Mouse (Mus musculus): ENCODE results near the gene Icam2.
"Not testable (repeated sequence)": the region's sequence is repeated elsewhere in the genome, so short reads cannot be mapped to it uniquely, and the experiment has no call there.

Icam2 gene

GRCm38 (mm10) chr11:106387791-106388216 lies at the start of gene Icam2:
Icam2 (minus strand) TSS chr11:106388075.
- DNase-seq (ENCODE audit: low spot score) = no peak

GRCm38 (mm10) chr11:106437543-106437942 lies 49.7 kb upstream of the Icam2 start:
- no peak for DNase-seq (ENCODE audit: low spot score)

- no peak for DNase-seq (ENCODE audit: low spot score)
Observed at GRCm38 (mm10) chr11:106437039-106437438, 49.2 kb upstream of the Icam2 start.

GRCm38 (mm10) chr11:106430392-106430791 lies 42.5 kb upstream of the Icam2 start:
- DNase-seq (ENCODE audit: low spot score) = no peak

- no peak for DNase-seq (ENCODE audit: low spot score)
Observed at GRCm38 (mm10) chr11:106429689-106430088, 41.8 kb upstream of the Icam2 start.

GRCm38 (mm10) chr11:106428556-106428955 lies 40.7 kb upstream of the Icam2 start:
- DNase-seq (ENCODE audit: low spot score) = no peak

GRCm38 (mm10) chr11:106428106-106428505 lies 40.2 kb upstream of the Icam2 start:
- DNase-seq (ENCODE audit: low spot score) = no peak

GRCm38 (mm10) chr11:106426447-106426846 lies 38.6 kb upstream of the Icam2 start:
- DNase-seq (ENCODE audit: low spot score) = no peak

GRCm38 (mm10) chr11:106425201-106425600 lies 37.3 kb upstream of the Icam2 start:
- no peak for DNase-seq (ENCODE audit: low spot score)

- DNase-seq (ENCODE audit: low spot score) = no peak
Observed at GRCm38 (mm10) chr11:106419262-106420102, 31.6 kb upstream of the Icam2 start.

GRCm38 (mm10) chr11:106418622-106419196 lies 30.8 kb upstream of the Icam2 start:
- DNase-seq (ENCODE audit: low spot score) = peak; percentile 84

- DNase-seq (ENCODE audit: low spot score) = no peak
Observed at GRCm38 (mm10) chr11:106417860-106418259, 30.0 kb upstream of the Icam2 start.

GRCm38 (mm10) chr11:106416331-106416730 lies 28.5 kb upstream of the Icam2 start:
- no peak for DNase-seq (ENCODE audit: low spot score)

- no peak for DNase-seq (ENCODE audit: low spot score)
Observed at GRCm38 (mm10) chr11:106412641-106413360, 24.9 kb upstream of the Icam2 start.

- no peak for DNase-seq (ENCODE audit: low spot score)
Observed at GRCm38 (mm10) chr11:106411157-106411556, 23.3 kb upstream of the Icam2 start.

GRCm38 (mm10) chr11:106410507-106410906 lies 22.6 kb upstream of the Icam2 start:
- DNase-seq (ENCODE audit: low spot score) = no peak

GRCm38 (mm10) chr11:106410011-106410410 lies 22.1 kb upstream of the Icam2 start:
- no peak for DNase-seq (ENCODE audit: low spot score)

- DNase-seq (ENCODE audit: low spot score) = no peak
Observed at GRCm38 (mm10) chr11:106398481-106398880, 10.6 kb upstream of the Icam2 start.

- DNase-seq (ENCODE audit: low spot score) = no peak
Observed at GRCm38 (mm10) chr11:106397656-106398055, 9.8 kb upstream of the Icam2 start.

GRCm38 (mm10) chr11:106394055-106394454 lies 6.2 kb upstream of the Icam2 start:
- not testable (repeated sequence) for DNase-seq (ENCODE audit: low spot score)

- DNase-seq (ENCODE audit: low spot score) = no peak
Observed at GRCm38 (mm10) chr11:106393331-106393616, 5.4 kb upstream of the Icam2 start.

- DNase-seq (ENCODE audit: low spot score) = no peak
Observed at GRCm38 (mm10) chr11:106392597-106393330, 4.9 kb upstream of the Icam2 start.

All from layer of hippocampus, adult 9-10 months (tissue).